Mouse (Mus musculus) spleen, adult 2 months (tissue): ENCODE results near the gene Zbtb20.

Experiments used
- CTCF ChIP-seq: fragments of 200-500 bp; IDR thresholded peaks from 2 replicates; pipeline ENCODE4 v1.5.1; 2011; ENCODE audit warnings: mild to moderate bottlenecking, inconsistent platforms; ENCODE audit not compliant: insufficient read depth, insufficient read length, insufficient replicate concordance; ENCODE audit errors: extremely low read depth
- POLR2A ChIP-seq: fragments of 200-500 bp; IDR thresholded peaks from 2 replicates; pipeline ENCODE4 v1.6.1; 2011; ENCODE audit warnings: low read depth, low read length, inconsistent platforms

- no peak for TF ChIP-seq POLR2A
- TF ChIP-seq CTCF = no peak
Observed at GRCm38 (mm10) chr16:43471060-43471459, 595.4 kb downstream of the Zbtb20 start.
